Mouse (Mus musculus): ENCODE data around the gene Cyp8b1.

Cyp8b1 gene

DNA sequence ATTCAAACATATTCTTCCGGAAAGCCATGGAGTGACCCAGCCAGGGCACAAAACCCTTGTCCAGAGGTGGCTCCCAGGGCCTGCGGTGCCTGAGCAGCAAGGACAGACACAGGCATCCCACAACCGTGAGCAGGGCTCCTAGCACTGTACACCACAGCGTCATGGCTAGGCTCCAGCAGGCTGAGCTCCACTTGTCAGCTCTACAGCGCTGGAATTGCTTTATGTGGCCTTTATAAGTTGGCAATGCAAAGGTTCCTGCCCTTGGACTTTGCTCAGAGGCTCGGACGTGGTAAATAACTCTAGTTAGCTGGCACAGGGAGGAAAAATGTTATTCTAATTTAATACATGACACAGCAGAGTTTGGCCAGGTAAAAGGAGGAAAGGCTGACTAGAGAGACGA, at the start of gene Cyp8b1:
Gene Cyp8b1 (minus strand): TSS at position 204 of the 400 bp plus-strand sequence.
- DNase-seq (ENCODE audit: low read depth), result no peak

- DNase-seq (ENCODE audit: low read depth), result no peak
Observed at GRCm38 (mm10) chr9:121964941-121965340, 48.8 kb upstream of the Cyp8b1 start.

DNA sequence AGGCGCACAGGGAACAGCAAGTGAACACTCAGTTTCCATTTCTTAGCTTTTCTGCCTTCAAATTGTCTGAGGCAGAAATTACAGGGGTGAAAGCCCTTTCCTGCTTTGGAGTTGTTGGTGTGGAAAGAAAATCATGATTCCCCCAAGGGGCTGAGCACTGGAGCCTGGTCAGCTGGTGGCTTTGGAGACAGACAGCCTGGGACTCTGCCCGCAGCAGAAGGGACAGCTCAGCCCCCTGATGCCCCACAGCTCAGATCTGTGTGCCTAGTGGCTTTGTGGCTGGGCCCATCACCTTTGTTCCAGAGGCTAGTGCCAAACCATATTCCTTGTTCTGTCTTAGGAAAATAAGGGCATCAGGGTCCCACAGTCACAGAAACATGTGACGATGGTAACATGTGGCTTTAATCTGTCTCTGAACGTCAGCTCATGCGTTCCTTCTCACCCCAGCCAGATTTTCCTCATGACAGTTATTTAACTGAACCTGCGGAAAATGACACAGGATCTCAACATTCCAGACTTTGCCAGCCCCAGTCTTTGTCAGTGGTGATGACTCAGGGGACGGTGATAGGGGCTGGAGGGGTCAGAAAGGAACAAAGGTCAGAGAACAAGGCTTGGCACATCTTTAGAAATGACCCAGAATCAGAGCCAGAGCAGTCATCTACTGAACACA, 44.0 kb upstream of the Cyp8b1 start:
- no peak for DNase-seq (ENCODE audit: low read depth)

DNA sequence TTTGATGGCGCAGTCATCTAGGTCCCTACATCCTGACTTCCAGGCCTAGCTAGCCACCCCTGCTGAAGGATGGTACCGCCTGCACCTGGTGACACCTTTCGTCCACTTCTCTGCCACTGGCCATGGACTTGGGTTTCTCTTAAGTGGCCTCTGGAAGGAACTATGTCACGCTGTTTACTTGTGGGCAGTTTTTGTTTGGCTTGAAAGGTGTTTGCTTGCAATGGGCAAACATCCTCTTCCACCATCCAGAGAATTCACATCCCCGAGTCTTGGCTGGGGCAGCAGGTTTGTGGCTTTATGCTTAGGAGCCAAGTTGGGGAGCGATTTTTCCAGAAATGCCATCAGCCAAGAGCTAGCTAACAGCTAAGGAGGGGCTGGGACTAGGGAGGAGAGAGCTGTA, 36.5 kb upstream of the Cyp8b1 start:
- DNase-seq (ENCODE audit: low read depth), result no peak

DNA sequence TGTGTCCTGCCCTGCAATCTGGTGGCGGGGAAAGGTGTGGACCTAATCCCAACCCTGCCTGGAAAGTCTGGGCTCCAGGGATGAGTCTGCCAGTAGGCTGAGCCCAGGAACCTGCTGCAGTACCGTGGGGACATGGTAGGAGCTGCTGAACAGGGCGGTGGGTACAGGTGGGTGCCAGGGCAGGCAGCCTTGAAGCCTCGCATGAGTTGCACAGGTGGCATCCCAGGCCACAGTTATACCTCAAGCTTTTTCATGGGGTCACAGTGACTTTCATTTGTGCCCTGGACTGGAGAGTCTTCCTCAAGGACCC, 35.0 kb upstream of the Cyp8b1 start:
- DNase-seq (ENCODE audit: low read depth), result no peak

GRCm38 (mm10) chr9:121950418-121951113, 34.5 kb upstream of the Cyp8b1 start, which contains the start of gene Fam198a:
TSS of gene Fam198a (plus strand) at chr9:121950988.
- DNase-seq (ENCODE audit: low read depth), result no peak

GRCm38 (mm10) chr9:121948431-121948830, 32.3 kb upstream of the Cyp8b1 start:
- no peak for DNase-seq (ENCODE audit: low read depth)

GRCm38 (mm10) chr9:121947784-121948183, 31.7 kb upstream of the Cyp8b1 start:
- DNase-seq (ENCODE audit: low read depth), result no peak

- DNase-seq (ENCODE audit: low read depth), result no peak
Observed at GRCm38 (mm10) chr9:121943628-121944027, 27.5 kb upstream of the Cyp8b1 start.

DNA sequence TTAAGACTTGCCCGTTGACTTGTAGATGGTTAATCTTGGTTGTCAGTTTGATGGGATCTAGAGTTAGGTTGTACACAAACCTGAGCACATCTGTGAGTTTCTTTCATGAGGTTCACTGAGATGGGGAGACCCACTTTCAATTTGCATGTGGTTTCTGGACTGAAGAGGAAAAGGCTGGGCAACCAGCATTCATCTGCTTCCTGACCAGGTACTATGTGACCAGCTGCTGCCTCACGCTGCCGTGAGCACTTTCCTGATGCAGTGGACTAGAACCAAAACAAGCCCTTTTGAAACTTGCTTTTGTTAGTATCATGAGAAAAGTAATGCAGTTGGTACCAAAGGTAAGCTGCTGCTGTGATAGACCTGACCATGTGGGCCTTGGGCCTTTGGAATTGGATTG, 26.9 kb upstream of the Cyp8b1 start:
- no peak for DNase-seq (ENCODE audit: low read depth)

DNA sequence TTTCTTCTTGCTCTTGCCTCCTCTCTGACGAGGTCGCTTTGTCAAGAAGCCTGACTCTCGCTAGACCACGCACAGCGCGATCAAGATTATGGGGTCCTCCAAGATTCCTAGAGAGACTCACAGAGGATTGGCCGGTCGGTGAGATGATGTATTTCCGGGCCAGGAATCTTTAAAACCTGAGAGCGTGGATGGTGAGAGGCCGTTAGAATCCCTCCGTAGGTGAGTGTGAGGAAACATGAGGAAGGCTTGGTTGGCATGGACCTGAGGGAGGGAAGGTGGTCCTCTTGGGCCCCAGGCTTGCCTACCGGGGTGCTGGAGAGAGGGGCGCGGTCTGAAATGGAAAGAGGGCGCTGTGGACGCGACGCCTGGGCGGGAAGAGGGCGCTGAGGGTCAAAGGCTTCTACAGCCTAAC, 21.8 kb upstream of the Cyp8b1 start:
- no peak for DNase-seq (ENCODE audit: low read depth)

DNA sequence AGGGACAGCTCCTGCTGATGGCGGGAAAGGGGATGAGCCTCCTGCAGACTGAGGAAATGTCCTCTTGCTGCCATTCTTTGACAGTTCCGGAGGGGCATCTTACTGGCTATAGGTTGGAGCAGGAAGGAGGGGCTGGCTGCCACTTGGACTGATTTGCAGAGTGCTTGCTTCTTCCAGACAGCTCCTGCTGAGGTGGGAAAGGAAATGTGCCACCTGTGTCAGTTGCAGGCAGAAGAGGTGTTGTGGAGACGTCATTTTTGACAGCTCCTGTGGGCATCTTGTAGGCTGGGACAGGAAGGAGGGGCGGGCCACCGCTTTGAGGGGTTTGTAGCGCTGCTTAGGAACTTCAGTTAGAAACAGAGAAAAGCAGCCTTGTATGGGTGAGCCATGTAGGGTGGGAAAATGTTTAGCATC, 21.4 kb upstream of the Cyp8b1 start:
- peak; percentile 37 for DNase-seq (ENCODE audit: low read depth)

GRCm38 (mm10) chr9:121936952-121937351, 20.8 kb upstream of the Cyp8b1 start:
- DNase-seq (ENCODE audit: low read depth), result no peak

DNA sequence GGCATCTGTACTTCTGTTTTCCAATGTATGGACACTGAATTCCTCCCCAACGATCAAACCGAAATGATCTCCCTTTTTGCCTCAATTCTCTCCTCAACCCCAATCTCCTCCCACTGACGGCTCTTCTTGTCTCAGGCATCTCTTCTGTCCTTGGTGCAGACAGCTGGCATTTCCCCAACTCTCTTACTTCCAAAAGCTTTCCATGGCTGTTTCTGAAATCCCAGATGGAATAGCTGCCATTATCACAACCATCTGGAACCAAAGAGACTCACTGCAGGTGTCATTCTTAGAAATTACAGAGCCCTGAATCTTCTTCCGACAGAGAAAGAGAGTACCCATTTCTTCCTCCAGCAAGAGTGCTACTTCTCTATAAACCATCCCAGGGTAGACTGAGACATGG, 18.8 kb upstream of the Cyp8b1 start:
- DNase-seq (ENCODE audit: low read depth), result no peak

DNA sequence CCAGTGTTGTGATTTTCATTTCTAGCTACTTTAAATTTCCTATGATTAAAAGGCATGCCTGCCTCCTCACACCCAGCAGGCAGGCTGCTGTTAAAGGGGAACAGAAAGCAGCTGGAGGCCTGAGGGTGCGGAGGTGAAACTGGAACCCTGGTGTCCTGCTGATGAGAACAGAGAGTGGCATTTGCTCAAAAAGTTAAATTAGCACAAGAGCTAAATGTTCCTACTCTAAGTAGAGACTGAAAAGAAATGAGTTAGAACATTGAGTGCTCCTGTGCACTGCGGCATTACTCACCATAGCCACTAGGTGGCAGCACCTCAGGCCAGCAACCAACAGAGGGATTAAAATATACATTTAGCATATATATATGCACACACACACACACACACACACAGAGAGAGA, 12.4 kb upstream of the Cyp8b1 start:
- DNase-seq (ENCODE audit: low read depth), result peak; percentile 78

DNA sequence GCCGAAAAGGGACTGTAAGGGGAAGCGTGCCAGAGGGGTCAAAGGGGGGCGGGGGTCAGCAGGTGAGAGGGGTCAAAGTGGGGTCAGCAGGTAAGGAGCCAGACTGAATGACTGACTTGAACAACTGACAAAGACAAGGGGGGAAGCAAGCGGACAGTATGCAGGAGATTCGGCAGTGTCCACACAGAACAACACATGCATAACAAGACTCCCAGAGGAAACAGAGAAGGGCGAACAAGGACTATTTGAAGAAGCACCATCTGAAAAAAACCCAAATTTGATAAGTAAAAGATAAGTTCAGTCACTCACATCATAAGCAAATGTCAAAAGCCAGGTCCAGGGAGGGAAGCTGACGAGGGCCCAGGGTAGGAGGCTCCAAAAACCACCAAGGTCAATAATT, 11.6 kb upstream of the Cyp8b1 start:
- DNase-seq (ENCODE audit: low read depth), result peak; percentile 12

DNA sequence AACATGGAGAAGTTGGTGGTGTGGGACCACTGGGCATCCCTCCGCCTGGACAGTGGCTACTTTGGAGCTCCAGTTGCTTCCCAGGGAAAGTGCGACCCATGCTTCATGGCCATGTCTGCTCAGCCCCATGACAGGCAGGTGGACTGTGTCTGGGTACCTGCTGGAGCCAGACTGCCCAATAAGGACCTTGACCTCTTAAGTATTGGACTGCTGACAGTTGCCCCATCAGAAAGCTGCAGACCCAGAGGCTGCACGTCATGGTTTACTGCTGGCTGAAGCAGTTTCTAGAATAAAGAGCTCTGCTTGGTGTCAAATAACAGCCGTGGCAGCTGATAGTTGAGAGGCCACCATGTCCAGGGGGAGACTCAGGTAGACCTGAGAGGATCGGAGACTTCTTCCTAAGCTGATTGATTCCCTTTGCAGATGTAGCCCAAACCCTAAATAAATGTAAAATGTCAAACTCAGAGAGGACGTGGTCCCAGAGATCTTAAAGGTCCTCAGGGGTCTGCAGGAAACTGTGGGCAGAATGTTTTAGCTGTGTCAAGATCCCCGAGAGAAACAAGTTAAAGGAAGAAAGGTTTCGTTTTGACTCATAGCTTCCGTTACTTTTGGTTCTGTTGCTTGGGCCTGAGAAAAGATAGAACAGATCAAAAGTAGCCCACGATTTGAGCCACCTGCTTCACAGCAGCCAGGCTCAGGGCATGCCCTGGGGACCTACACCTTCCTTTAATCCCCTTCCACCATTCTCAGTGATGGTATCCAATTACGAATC, 10.7 kb upstream of the Cyp8b1 start:
- peak; percentile 58 for DNase-seq (ENCODE audit: low read depth)

DNA sequence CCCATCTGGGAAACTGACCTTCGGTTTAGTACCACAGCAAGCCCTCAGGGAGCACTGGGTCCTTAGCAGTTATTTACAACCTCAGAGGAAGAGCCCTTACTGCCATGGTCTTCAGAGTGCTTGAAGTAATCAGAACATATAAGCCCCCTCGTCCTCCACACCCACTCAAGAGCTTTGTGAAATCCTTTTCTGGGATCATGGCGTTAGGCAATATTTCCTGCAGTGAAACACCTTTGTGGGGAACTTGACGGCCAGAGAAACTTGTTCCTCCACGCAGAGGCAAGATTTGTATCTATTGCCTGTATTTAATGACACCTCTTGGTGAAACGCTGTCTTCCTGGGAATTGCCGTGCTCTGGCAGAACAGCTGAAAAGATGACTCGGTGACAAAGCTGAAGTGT, 9.9 kb upstream of the Cyp8b1 start:
- no peak for DNase-seq (ENCODE audit: low read depth)

GRCm38 (mm10) chr9:121924901-121925560, 8.9 kb upstream of the Cyp8b1 start:
- DNase-seq (ENCODE audit: low read depth), result no peak

- DNase-seq (ENCODE audit: low read depth), result no peak
Observed at GRCm38 (mm10) chr9:121923906-121924305, 7.8 kb upstream of the Cyp8b1 start.

GRCm38 (mm10) chr9:121923443-121923842, 7.3 kb upstream of the Cyp8b1 start:
- no peak for DNase-seq (ENCODE audit: low read depth)

GRCm38 (mm10) chr9:121919027-121919501, 3.0 kb upstream of the Cyp8b1 start:
- no peak for DNase-seq (ENCODE audit: low read depth)

Measured in naive thymus-derived CD4-positive, alpha-beta T cell, adult 2 months (primary cell).